Mouse (Mus musculus) MEL (cell line): ENCODE results near the gene Olfr13. TPM values are rescaled to one million over a fixed set of nuclear protein-coding genes. Genes with fewer than 3 reads are reported as not detected.

Source experiments
- DNase-seq: peaks from one replicate; pipeline ENCODE4 v3.0.0; 2011; ENCODE audit warnings: low read depth, low spot score
- H3K27ac ChIP-seq: 2 replicates; pipeline ENCODE4 v1.5.1; 2012; ENCODE audit warnings: low read depth, mild to moderate bottlenecking, control low read depth, low read length, moderate library complexity; ENCODE audit not compliant: control insufficient read depth
- H3K27me3 ChIP-seq, 2 experiments: fragments of 150-350 bp in 1 of 2; sonication (generic) in 1 of 2; 2 replicates each; pipeline ENCODE4 v1.6.1; 2012; ENCODE audit warnings: low read length in 2 of 2, mild to moderate bottlenecking in 2 of 2, improper control_type of control experiment in 1 of 2, moderate library complexity in 1 of 2; ENCODE audit not compliant: insufficient read depth in 2 of 2, control insufficient read depth in 1 of 2
- H3K36me3 ChIP-seq, 2 experiments: 2 replicates each; pipeline ENCODE4 v1.6.1; 2012 to 2014; ENCODE audit warnings: low read length in 2 of 2, improper control_type of control experiment in 1 of 2, inconsistent platforms in 1 of 2, mild to moderate bottlenecking in 1 of 2; ENCODE audit not compliant: insufficient read depth in 2 of 2, control insufficient read depth in 1 of 2
- H3K4me1 ChIP-seq, 2 experiments: fragments of 150-350 bp in 1 of 2; sonication (generic) in 1 of 2; 2 replicates each; pipeline ENCODE4 v1.6.1; 2012; ENCODE audit warnings: low read length in 2 of 2, improper control_type of control experiment in 1 of 2, mild to moderate bottlenecking in 1 of 2; ENCODE audit not compliant: insufficient read depth in 2 of 2, control insufficient read depth in 1 of 2
- H3K4me3 ChIP-seq, 2 experiments: fragments of 150-350 bp in 1 of 2; sonication (generic) in 1 of 2; 2 replicates each; pipeline ENCODE4 v1.5.1; 2012; ENCODE audit warnings: low read depth in 2 of 2, low read length in 2 of 2, mild to moderate bottlenecking in 2 of 2, moderate library complexity in 2 of 2, control low read depth in 1 of 2, improper control_type of control experiment in 1 of 2; ENCODE audit not compliant: control insufficient read depth in 1 of 2, insufficient read depth in 1 of 2
- H3K79me2 ChIP-seq: 2 replicates; pipeline ENCODE4 v1.6.1; 2012; ENCODE audit warnings: mild to moderate bottlenecking, low read length, moderate library complexity; ENCODE audit not compliant: control insufficient read depth, poor library complexity, insufficient read depth
- H3K9ac ChIP-seq: 2 replicates; pipeline ENCODE4 v1.6.1; 2012; ENCODE audit warnings: low read depth, mild to moderate bottlenecking, control low read depth, low read length, moderate library complexity; ENCODE audit not compliant: control insufficient read depth, poor library complexity, severe bottlenecking
- H3K9me3 ChIP-seq: fragments of 150-350 bp; sonication (generic); replicated peaks from 2 replicates; pipeline ENCODE4 v1.6.1; 2012; ENCODE audit warnings: mild to moderate bottlenecking, low read length, improper control_type of control experiment, moderate library complexity; ENCODE audit not compliant: insufficient read depth
- CHD1 ChIP-seq: IDR thresholded peaks from 2 replicates; pipeline ENCODE4 v1.6.1; 2012; ENCODE audit warnings: low read depth, mild to moderate bottlenecking, inconsistent platforms, low read length, improper control_type of control experiment
- CHD2 ChIP-seq: IDR thresholded peaks from 2 replicates; pipeline ENCODE4 v1.6.1; 2011; ENCODE audit warnings: low read length, improper control_type of control experiment
- CTCF ChIP-seq, 3 experiments: IDR thresholded peaks in 2 of 3; conservative IDR thresholded peaks in 1 of 3; 2 replicates each; pipeline ENCODE4 v1.5.1; 2011 to 2012; ENCODE audit warnings: low read length in 3 of 3, low read depth in 2 of 3, mild to moderate bottlenecking in 2 of 3, improper control_type of control experiment in 1 of 3, inconsistent platforms in 1 of 3, mixed read lengths in 1 of 3, moderate library complexity in 1 of 3; ENCODE audit not compliant: control insufficient read depth in 1 of 3, insufficient read depth in 1 of 3, poor library complexity in 1 of 3, severe bottlenecking in 1 of 3
- E2F4 ChIP-seq: IDR thresholded peaks from 2 replicates; pipeline ENCODE4 v1.6.1; 2011; ENCODE audit warnings: low read depth, low read length, improper control_type of control experiment, borderline replicate concordance
- ELF1 ChIP-seq: IDR thresholded peaks from 2 replicates; pipeline ENCODE4 v1.6.1; 2014; ENCODE audit warnings: low read depth, mild to moderate bottlenecking, inconsistent platforms, low read length, improper control_type of control experiment, moderate library complexity
- EP300 ChIP-seq, 2 experiments: IDR thresholded peaks; 2 replicates each; pipeline ENCODE4 v1.6.1; 2011; ENCODE audit warnings: improper control_type of control experiment in 2 of 2, low read length in 2 of 2, low read depth in 1 of 2, mild to moderate bottlenecking in 1 of 2
- ETS1 ChIP-seq: IDR thresholded peaks from 2 replicates; pipeline ENCODE4 v1.6.1; 2012; ENCODE audit warnings: low read depth, mild to moderate bottlenecking, inconsistent platforms, low read length, improper control_type of control experiment, moderate library complexity
- GATA1 ChIP-seq: IDR thresholded peaks from 2 replicates; pipeline ENCODE4 v1.6.1; 2011; ENCODE audit warnings: low read depth, low read length, improper control_type of control experiment
- JUND ChIP-seq: IDR thresholded peaks from 2 replicates; pipeline ENCODE4 v1.6.1; 2011; ENCODE audit warnings: low read depth, mild to moderate bottlenecking, improper control_type of control experiment, low read length
- MXI1 ChIP-seq: IDR thresholded peaks from 2 replicates; pipeline ENCODE4 v1.6.1; 2011; ENCODE audit warnings: mild to moderate bottlenecking, low read depth, low read length, improper control_type of control experiment
- MYC ChIP-seq: IDR thresholded peaks from 2 replicates; pipeline ENCODE4 v1.6.1; 2011; ENCODE audit warnings: low read depth, mild to moderate bottlenecking, low read length, improper control_type of control experiment, moderate library complexity
- NELFE ChIP-seq: IDR thresholded peaks from 2 replicates; pipeline ENCODE4 v1.6.1; 2011; ENCODE audit warnings: low read depth, low read length, improper control_type of control experiment
- POLR2AphosphoS2 ChIP-seq: IDR thresholded peaks from 2 replicates; pipeline ENCODE4 v1.6.1; 2011; ENCODE audit warnings: low read length, improper control_type of control experiment
- SIN3A ChIP-seq: IDR thresholded peaks from 2 replicates; pipeline ENCODE4 v1.6.1; 2012; ENCODE audit warnings: low read length, improper control_type of control experiment, inconsistent platforms
- SMC3 ChIP-seq: IDR thresholded peaks from 2 replicates; pipeline ENCODE4 v1.6.1; 2011; ENCODE audit warnings: low read depth, low read length, improper control_type of control experiment
- TAL1 ChIP-seq: IDR thresholded peaks from 2 replicates; pipeline ENCODE4 v1.6.1; 2012; ENCODE audit warnings: mild to moderate bottlenecking, inconsistent platforms, low read length, moderate library complexity, mixed read lengths
- USF2 ChIP-seq, 2 experiments: IDR thresholded peaks; 2 replicates each; pipeline ENCODE4 v1.6.1; 2011 to 2012; ENCODE audit warnings: improper control_type of control experiment in 2 of 2, low read length in 2 of 2, borderline replicate concordance in 1 of 2, inconsistent platforms in 1 of 2, low read depth in 1 of 2, mild to moderate bottlenecking in 1 of 2; ENCODE audit not compliant: insufficient read depth in 1 of 2
- ZC3H11A ChIP-seq: IDR thresholded peaks from 2 replicates; pipeline ENCODE4 v1.6.1; 2012; ENCODE audit warnings: low read depth, mild to moderate bottlenecking, inconsistent platforms, low read length, improper control_type of control experiment
- ZKSCAN1 ChIP-seq: IDR thresholded peaks from 2 replicates; pipeline ENCODE4 v1.6.1; 2012; ENCODE audit warnings: low read depth, mild to moderate bottlenecking, inconsistent platforms, low read length, improper control_type of control experiment, moderate library complexity
- ZMIZ1 ChIP-seq: IDR thresholded peaks from 2 replicates; pipeline ENCODE4 v1.6.1; 2012; ENCODE audit warnings: low read depth, mild to moderate bottlenecking, inconsistent platforms, low read length, improper control_type of control experiment, moderate library complexity
- ZNF384 ChIP-seq: IDR thresholded peaks from 2 replicates; pipeline ENCODE4 v1.6.1; 2012; ENCODE audit warnings: low read depth, mild to moderate bottlenecking, inconsistent platforms, low read length, improper control_type of control experiment
- polyA plus RNA-seq, 2 experiments: library from polyadenylated mRNA; stranded (reverse) in 1 of 2; unstranded in 1 of 2; fragments of >175 nt in 1 of 2; fragments of >200 nt in 1 of 2; gene quantifications; 2 replicates each; pipeline versions ENCODE4 v1.2.1 to v1.2.4; 2012; ENCODE audit warnings: low replicate concordance in 2 of 2, low read depth in 1 of 2; ENCODE audit not compliant: insufficient read length in 2 of 2, insufficient read depth in 1 of 2, missing spikeins in 1 of 2
- total RNA-seq: library from RNA; depleted of rRNA; stranded (reverse); fragments of 300-350 nt; gene quantifications from 2 replicates; pipeline ENCODE4 v1.2.3, GENCODE M21; 2012

Gene Olfr13
- total and polyA plus RNA-seq, 3 experiments = not detected

DNA sequence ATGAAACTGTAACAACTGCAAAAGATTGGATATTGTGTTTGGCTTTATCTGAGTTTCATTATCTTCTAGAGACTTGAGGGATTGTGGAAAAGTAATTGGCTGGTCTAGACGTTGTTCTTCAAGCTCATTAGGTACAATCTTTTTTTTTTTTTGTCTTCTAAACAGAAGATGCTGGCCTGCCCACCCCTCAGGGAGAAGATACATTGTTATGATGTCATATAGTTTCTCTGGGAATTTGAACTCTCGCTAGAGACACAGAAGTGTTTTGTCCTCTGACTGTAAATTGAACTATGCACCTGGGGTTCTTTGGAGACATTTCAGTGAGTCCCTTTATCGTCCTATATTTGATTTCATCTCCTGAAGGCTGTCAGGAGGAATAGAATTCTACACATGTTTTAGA is 9.0 kb upstream of the Olfr13 start, which contains the start of gene Olfr437:
Olfr437 (plus strand) TSS at position 301 of the 400 bp plus-strand sequence.
- Histone ChIP-seq H3K36me3 (no peaks in the 10 kb centered on the region), H3K27me3 (no peaks in the 10 kb centered on the region), H3K9me3 (no peaks in the 10 kb centered on the region), H3K9ac (no peak within 1 kb of the TSS), H3K27ac (no peak within 1 kb of the TSS), H3K4me1 (no peaks in the 10 kb centered on the region), H3K4me3 (no peak within 1 kb of the TSS), H3K79me2 (no peaks in the 10 kb centered on the region)
- TF ChIP-seq ZC3H11A = no peak
- TF ChIP-seq MXI1 = no peak
- TF ChIP-seq CHD2 = no peak
- TF ChIP-seq EP300 (IDR thresholded peaks at IDR 0.05; ENCODE audit: low read depth in 1 of 2, low read length in 2 of 2) = no peak
- no peak for TF ChIP-seq CHD1
- no peak for TF ChIP-seq ZKSCAN1
- no peak for TF ChIP-seq ZMIZ1
- TF ChIP-seq MYC = no peak
- no peak for TF ChIP-seq ETS1
- no peak for TF ChIP-seq NELFE
- no peak for DNase-seq

GRCm38 (mm10) chr6:43167246-43167645 is 4.7 kb upstream of the Olfr13 start:
- H3K27me3 ChIP-seq = no peaks in the 10 kb centered on the region
- H3K36me3 ChIP-seq = no peaks in the 10 kb centered on the region
- no peak overlapping the region for H3K4me3 ChIP-seq
- no peaks in the 10 kb centered on the region for H3K9me3 ChIP-seq
- H3K4me1 ChIP-seq = no peaks in the 10 kb centered on the region
- TF ChIP-seq GATA1 = no peak
- TF ChIP-seq TAL1 = no peak
- TF ChIP-seq CTCF (IDR thresholded peaks at IDR 0.05 in 2 of 3, conservative IDR thresholded peaks at IDR 0.05 in 1 of 3; ENCODE audit: control insufficient read depth in 1 of 3, insufficient read depth in 1 of 3, low read depth in 2 of 3, low read length in 3 of 3, poor library complexity in 1 of 3, severe bottlenecking in 1 of 3) = no peak
- no peak for TF ChIP-seq ZMIZ1
- TF ChIP-seq NELFE = no peak
- no peak for TF ChIP-seq USF2 (IDR thresholded peaks at IDR 0.05; ENCODE audit: borderline replicate concordance in 1 of 2, insufficient read depth in 1 of 2, low read depth in 1 of 2, low read length in 2 of 2)
- TF ChIP-seq ZNF384 = no peak
- TF ChIP-seq ELF1 = no peak
- no peak for TF ChIP-seq E2F4
- TF ChIP-seq MXI1 = no peak
- TF ChIP-seq SMC3 = no peak
- no peak for TF ChIP-seq JUND
- no peak for TF ChIP-seq POLR2AphosphoS2
- no peak for TF ChIP-seq SIN3A
- no peaks in the 10 kb centered on the region for H3K79me2 ChIP-seq
- no peak overlapping the region for H3K27ac ChIP-seq
- no peak overlapping the region for H3K9ac ChIP-seq
- DNase-seq = no peak
